Mouse (Mus musculus) midbrain, embryonic 15.5 days (tissue): ENCODE data around the gene Sh3tc1. TPM values are rescaled to one million over a fixed set of nuclear protein-coding genes. Genes with fewer than 3 reads are reported as not detected.
A peak's percentile ranks its signal among the peaks of the same experiment; 100 is the strongest.

ENCODE experiments used
- ATAC-seq: fragments of 200-750 bp; cut with Nextera tagmentation; replicated peaks from 2 replicates; pipeline ENCODE4 v1.8.0; 2017; ENCODE audit warnings: moderate TSS enrichment
- H3K27ac ChIP-seq: fragments of 300-500 bp; sonication (generic); 2 replicates; pipeline ENCODE4 v1.5.1; 2015; ENCODE audit warnings: mild to moderate bottlenecking, inconsistent platforms
- H3K27me3 ChIP-seq: fragments of 300-500 bp; sonication (generic); replicated peaks from 2 replicates; pipeline ENCODE4 v1.6.1; 2015; ENCODE audit warnings: inconsistent platforms
- H3K36me3 ChIP-seq: fragments of 300-500 bp; sonication (generic); replicated peaks from 2 replicates; pipeline ENCODE4 v1.6.1; 2015; ENCODE audit warnings: inconsistent platforms
- H3K4me1 ChIP-seq: fragments of 300-500 bp; sonication (generic); 2 replicates; pipeline ENCODE4 v1.6.1; 2015; ENCODE audit warnings: inconsistent platforms
- H3K4me2 ChIP-seq: fragments of 300-500 bp; sonication (generic); 2 replicates; pipeline ENCODE4 v1.6.1; 2015; ENCODE audit warnings: inconsistent platforms, mild to moderate bottlenecking, moderate library complexity
- H3K4me3 ChIP-seq: fragments of 300-500 bp; sonication (generic); 2 replicates; pipeline ENCODE4 v1.5.1; 2015; ENCODE audit warnings: mild to moderate bottlenecking, inconsistent platforms
- H3K9ac ChIP-seq: fragments of 300-500 bp; sonication (generic); 2 replicates; pipeline ENCODE4 v1.6.1; 2015; ENCODE audit warnings: mild to moderate bottlenecking, inconsistent platforms
- H3K9me3 ChIP-seq: fragments of 300-500 bp; sonication (generic); 2 replicates; pipeline ENCODE4 v1.6.1; 2016; ENCODE audit warnings: inconsistent platforms
- WGBS: fragments of 180-500 bp; shearing (Covaris S2); methylation state at CpG from one replicate; pipeline ENCODE4 v1.1.7; 2015; ENCODE audit warnings: mixed read lengths; 5-methylcytosine and 5-hydroxymethylcytosine counted together
- polyA plus RNA-seq: library from polyadenylated mRNA; unstranded; fragments of >200 nt; fragmentation: Nextera tagmentation; extraction: Ambion mirVana; gene quantifications from 2 replicates; pipeline ENCODE4 v1.2.1, GENCODE M21; 2015

Sh3tc1 gene
- polyA plus RNA-seq, 1 experiment from 2014 or later = 2.5 TPM

- 60% methylated on average over 11 of the region's 11 CpGs for WGBS
- Histone ChIP-seq H3K27me3 (no peaks in the 10 kb centered on the region), H3K9me3 (no peaks in the 10 kb centered on the region), H3K4me2 (no peak overlapping the region), H3K9ac (no peak overlapping the region), H3K27ac (peak overlapping the region; percentile 39; the same call in 1 of the 2 replicates), H3K36me3 (no peaks in the 10 kb centered on the region), H3K4me3 (no peak overlapping the region), H3K4me1 (no peaks in the 10 kb centered on the region)
- no peak for ATAC-seq
Measured at GRCm38 (mm10) chr5:35728957-35729460, 10.8 kb downstream of the Sh3tc1 start.

- H3K4me3 ChIP-seq = no peak overlapping the region
- WGBS = 86% methylated on average over 12 of the region's 12 CpGs
- H3K4me2 ChIP-seq = no peak overlapping the region
- ATAC-seq = no peak
- no peak overlapping the region for H3K9ac ChIP-seq
- no peaks in the 10 kb centered on the region for H3K36me3 ChIP-seq
- no peak overlapping the region for H3K27ac ChIP-seq
- no peaks in the 10 kb centered on the region for H3K27me3 ChIP-seq
- H3K9me3 ChIP-seq = no peaks in the 10 kb centered on the region
- no peaks in the 10 kb centered on the region for H3K4me1 ChIP-seq
Measured at GRCm38 (mm10) chr5:35728344-35728956, 11.3 kb downstream of the Sh3tc1 start.

GRCm38 (mm10) chr5:35727447-35727846, 12.3 kb downstream of the Sh3tc1 start:
- H3K9me3 ChIP-seq = no peaks in the 10 kb centered on the region
- 94% methylated on average over 5 of the region's 5 CpGs for WGBS

GRCm38 (mm10) chr5:35725840-35726239, 13.9 kb downstream of the Sh3tc1 start:
- 75% methylated on average over 3 of the region's 3 CpGs for WGBS

More at GRCm38 (mm10) chr5:35727447-35727846, 12.3 kb downstream of the Sh3tc1 start:
- no peak overlapping the region for H3K4me2 ChIP-seq
- no peak overlapping the region for H3K27ac ChIP-seq
- no peaks in the 10 kb centered on the region for H3K27me3 ChIP-seq
- no peak for ATAC-seq
- no peaks in the 10 kb centered on the region for H3K36me3 ChIP-seq
- no peak overlapping the region for H3K9ac ChIP-seq
- no peaks in the 10 kb centered on the region for H3K4me1 ChIP-seq
- H3K4me3 ChIP-seq = no peak overlapping the region

DNA sequence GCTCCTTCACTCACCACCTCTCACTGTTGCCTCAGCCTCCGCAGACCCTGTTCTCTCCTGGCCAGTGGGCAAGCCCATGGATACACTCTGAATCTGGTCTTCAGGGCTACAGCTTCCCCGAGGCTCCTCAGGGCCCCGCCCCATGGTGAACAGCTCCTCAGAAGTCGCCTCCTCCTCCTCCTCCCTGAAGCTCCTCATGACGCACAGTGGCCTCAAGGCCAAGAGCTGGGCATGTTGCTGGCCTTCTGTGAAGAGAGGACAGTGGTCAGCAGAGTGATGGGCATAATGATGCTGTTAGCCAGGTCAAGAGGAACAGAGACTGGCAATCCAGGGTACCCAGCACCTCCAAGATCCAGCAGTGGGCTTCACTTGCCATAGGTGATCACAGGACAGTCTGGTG, 15.9 kb downstream of the Sh3tc1 start:
- Histone ChIP-seq H3K9ac (no peak overlapping the region), H3K4me1 (no peaks in the 10 kb centered on the region), H3K4me3 (no peak overlapping the region), H3K36me3 (no peaks in the 10 kb centered on the region), H3K4me2 (no peak overlapping the region), H3K9me3 (no peaks in the 10 kb centered on the region), H3K27me3 (no peaks in the 10 kb centered on the region), H3K27ac (no peak overlapping the region)
- no peak for ATAC-seq
- 83% methylated on average over 5 of the region's 5 CpGs for WGBS

More at GRCm38 (mm10) chr5:35725840-35726239, 13.9 kb downstream of the Sh3tc1 start:
- no peak overlapping the region for H3K4me2 ChIP-seq
- ATAC-seq = no peak
- H3K9ac ChIP-seq = no peak overlapping the region
- no peaks in the 10 kb centered on the region for H3K4me1 ChIP-seq
- H3K27ac ChIP-seq = no peak overlapping the region
- H3K9me3 ChIP-seq = no peaks in the 10 kb centered on the region
- H3K4me3 ChIP-seq = no peak overlapping the region
- H3K27me3 ChIP-seq = no peaks in the 10 kb centered on the region
- no peaks in the 10 kb centered on the region for H3K36me3 ChIP-seq

DNA sequence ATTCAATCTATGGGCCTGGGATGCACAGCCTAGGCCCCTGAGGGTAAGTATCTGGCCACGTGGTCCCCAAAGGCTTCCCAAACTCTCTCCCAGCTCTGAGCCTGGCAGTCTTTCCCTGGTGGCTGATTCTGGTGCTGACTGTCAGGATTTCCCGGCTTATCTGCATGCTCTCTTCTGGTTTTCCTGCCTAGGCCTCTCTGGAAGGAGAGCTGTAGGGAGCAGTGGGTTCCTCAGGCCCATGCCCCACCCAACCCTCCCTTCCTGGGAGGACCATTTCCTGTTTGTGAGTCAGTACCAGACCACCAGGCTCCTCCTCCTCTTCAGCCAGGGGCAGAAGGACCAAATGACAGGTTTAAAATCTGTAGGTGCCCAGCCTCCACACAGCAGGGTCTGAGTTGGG, 17.1 kb downstream of the Sh3tc1 start:
- 68% methylated on average over 2 of the region's 2 CpGs for WGBS
- no peak for ATAC-seq
- Histone ChIP-seq H3K27ac (no peak overlapping the region), H3K36me3 (no peaks in the 10 kb centered on the region), H3K9me3 (no peaks in the 10 kb centered on the region), H3K4me3 (no peak overlapping the region), H3K4me1 (no peaks in the 10 kb centered on the region), H3K4me2 (no peak overlapping the region), H3K9ac (no peak overlapping the region), H3K27me3 (no peaks in the 10 kb centered on the region)

DNA sequence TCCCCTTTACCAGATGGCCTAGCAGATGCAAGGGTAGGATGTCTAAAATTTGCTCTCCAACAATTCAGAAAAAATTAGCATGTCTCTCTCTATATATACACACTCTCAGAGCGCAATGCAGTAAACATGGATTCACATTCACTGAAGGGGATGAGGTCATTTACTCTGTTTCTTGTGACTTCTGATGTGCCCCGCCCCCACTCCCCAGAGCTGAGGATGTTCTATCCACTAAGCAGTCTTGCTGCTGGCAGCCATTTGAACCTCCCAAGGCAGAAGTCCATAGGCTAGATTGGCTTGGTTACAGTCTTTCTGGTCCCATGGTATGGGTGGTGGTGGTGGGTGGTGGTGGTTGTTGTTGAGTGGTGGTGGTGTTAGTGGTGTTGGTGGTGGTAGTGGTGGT, 17.9 kb downstream of the Sh3tc1 start:
- ATAC-seq = no peak
- H3K27me3 ChIP-seq = no peaks in the 10 kb centered on the region
- no peak overlapping the region for H3K4me2 ChIP-seq
- H3K4me3 ChIP-seq = no peak overlapping the region
- H3K9me3 ChIP-seq = no peaks in the 10 kb centered on the region
- H3K9ac ChIP-seq = no peak overlapping the region
- H3K27ac ChIP-seq = no peak overlapping the region
- H3K36me3 ChIP-seq = no peaks in the 10 kb centered on the region
- H3K4me1 ChIP-seq = no peaks in the 10 kb centered on the region
- WGBS = 96% methylated on average over 2 of the region's 2 CpGs

GRCm38 (mm10) chr5:35719880-35720279, 19.9 kb downstream of the Sh3tc1 start:
- no peak for ATAC-seq
- Histone ChIP-seq H3K27ac (no peak overlapping the region), H3K9me3 (no peaks in the 10 kb centered on the region), H3K36me3 (no peaks in the 10 kb centered on the region), H3K4me2 (no peak overlapping the region), H3K27me3 (no peaks in the 10 kb centered on the region), H3K4me1 (no peaks in the 10 kb centered on the region), H3K9ac (no peak overlapping the region), H3K4me3 (no peak overlapping the region)
- WGBS = 94% methylated on average over 1 of the region's 1 CpGs

DNA sequence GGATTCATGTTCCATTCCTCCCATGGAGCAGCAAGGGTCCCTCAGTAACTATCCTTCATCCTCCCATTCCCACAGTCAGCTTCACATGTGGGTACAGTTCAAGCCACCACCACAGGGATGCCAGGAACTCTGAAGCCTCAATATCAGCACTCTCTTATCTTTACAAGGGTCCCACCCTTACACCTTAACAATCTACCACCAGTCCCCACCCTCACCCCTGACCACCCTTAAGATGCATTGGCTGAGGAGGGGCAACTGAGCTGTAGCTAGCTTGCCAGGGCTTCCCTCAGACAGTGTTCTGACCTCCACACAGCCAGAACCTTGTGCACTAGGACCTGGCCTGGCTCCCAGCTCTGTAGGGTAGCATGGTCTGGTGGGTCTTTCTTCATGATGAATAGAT, 20.4 kb downstream of the Sh3tc1 start:
- no peak for ATAC-seq

DNA sequence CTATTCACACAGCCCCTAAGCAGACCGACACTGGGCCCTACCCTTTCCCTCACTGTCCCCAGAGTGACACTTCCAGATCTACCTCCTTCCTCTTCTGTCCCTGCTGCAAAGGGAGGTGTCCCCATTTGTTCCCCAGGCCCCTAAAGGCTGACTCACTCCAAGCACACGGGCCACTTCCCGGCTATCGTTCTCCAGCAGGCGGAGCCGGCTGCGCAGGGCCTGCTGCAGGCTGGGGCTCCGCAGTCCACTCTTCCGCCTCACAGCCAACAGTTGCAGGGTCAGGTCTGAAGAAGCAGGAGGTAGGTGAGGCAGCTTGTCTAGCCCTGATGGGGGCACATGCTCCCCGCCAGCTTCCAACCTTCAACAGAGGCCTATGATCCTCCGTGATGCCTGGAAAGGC, 21.0 kb downstream of the Sh3tc1 start:
- Histone ChIP-seq H3K4me1 (no peaks in the 10 kb centered on the region), H3K9me3 (no peaks in the 10 kb centered on the region), H3K9ac (no peak overlapping the region), H3K4me3 (no peak overlapping the region), H3K27ac (no peak overlapping the region), H3K27me3 (no peaks in the 10 kb centered on the region), H3K4me2 (no peak overlapping the region), H3K36me3 (no peaks in the 10 kb centered on the region)
- no peak for ATAC-seq
- 80% methylated on average over 11 of the region's 11 CpGs for WGBS

More for the DNA sequence above, 20.4 kb downstream of the Sh3tc1 start:
- H3K4me3 ChIP-seq = no peak overlapping the region
- no peaks in the 10 kb centered on the region for H3K36me3 ChIP-seq
- no peak overlapping the region for H3K27ac ChIP-seq
- H3K9ac ChIP-seq = no peak overlapping the region
- no peaks in the 10 kb centered on the region for H3K9me3 ChIP-seq
- H3K27me3 ChIP-seq = no peaks in the 10 kb centered on the region
- no peaks in the 10 kb centered on the region for H3K4me1 ChIP-seq
- H3K4me2 ChIP-seq = no peak overlapping the region

DNA sequence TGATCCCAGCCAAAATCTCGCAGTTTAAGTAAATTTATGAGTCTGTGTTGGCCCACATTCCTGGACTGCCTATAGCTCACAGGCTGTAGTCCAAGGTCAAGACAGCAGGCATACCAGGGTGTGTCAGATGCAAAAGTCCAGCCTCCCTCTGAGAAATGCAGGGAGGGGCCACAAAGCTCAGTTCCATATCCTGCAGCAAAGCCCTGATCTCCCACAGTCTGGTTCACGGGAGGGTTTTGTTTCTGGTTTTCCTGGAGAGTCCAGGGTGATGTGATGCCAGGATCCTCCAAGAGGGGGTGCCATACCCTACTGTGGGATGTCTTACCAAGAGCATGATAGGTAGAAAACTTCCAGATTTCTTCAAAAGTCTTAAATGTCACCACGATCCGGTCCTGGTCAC, 21.8 kb downstream of the Sh3tc1 start:
- Histone ChIP-seq H3K4me2 (no peak overlapping the region), H3K27me3 (no peaks in the 10 kb centered on the region), H3K9me3 (no peaks in the 10 kb centered on the region), H3K4me3 (no peak overlapping the region), H3K36me3 (no peaks in the 10 kb centered on the region), H3K4me1 (no peaks in the 10 kb centered on the region), H3K27ac (no peak overlapping the region), H3K9ac (no peak overlapping the region)
- ATAC-seq = no peak
- WGBS = 61% methylated on average over 4 of the region's 4 CpGs

DNA sequence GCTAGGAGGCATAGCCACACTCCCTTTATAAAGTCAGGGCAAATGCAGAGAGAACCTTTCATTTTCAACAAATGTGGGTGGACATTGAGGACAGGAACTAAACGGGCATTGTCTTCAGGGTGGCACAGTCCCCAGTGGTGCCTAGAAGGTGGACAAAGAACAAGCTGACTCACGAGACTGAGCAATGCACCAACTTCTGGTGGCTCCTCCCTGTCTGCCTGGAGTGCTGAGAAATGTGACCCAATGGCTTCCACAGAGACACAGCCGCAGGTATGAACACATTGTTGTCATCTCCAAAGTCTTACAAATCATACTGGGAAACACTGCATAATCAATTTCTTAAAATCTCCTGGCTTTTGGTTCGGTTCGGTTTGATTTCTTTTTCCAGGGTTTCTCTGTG, 22.3 kb downstream of the Sh3tc1 start:
- 83% methylated on average over 5 of the region's 5 CpGs for WGBS
- Histone ChIP-seq H3K4me2 (no peak overlapping the region), H3K4me1 (no peaks in the 10 kb centered on the region)

DNA sequence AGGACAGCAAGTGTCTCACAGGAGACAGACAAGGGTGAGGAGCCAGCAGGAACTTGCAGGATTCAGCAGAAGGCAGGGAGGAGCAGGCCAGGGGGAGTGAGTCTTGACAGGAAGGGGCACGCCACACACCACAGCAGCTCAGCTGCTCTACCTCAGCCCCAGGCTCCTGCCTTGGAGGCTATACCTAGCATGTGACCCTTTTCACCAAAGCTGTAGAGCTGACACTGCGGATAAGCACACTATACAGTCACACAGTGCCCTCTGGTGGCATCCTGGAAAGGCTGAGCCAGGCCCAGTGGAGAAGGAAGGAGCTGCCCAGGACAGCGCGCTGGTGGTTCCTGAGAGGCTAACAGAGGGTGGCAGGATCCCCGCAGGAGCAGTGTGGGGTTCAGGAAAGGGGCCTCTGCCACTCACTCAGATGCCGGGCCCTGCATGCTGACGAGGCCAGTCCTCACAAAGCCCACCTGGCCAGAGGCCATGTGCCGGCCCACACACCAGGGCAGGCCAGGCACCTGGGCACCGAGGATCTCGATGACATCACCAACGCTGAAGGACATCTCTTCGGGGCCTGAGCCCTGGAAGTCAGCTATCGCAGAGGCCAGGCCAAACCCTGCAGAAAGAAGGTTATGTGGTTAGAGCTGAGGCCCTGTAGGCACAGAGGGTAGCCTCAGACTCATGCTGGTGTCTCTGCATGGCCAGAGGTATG, 26.0 kb downstream of the Sh3tc1 start:
- peak; percentile 92 for ATAC-seq
- WGBS = 51% methylated on average over 13 of the region's 13 CpGs
- no peaks in the 10 kb centered on the region for H3K4me1 ChIP-seq
- no peak overlapping the region for H3K27ac ChIP-seq
- H3K4me2 ChIP-seq = no peak overlapping the region
- H3K27me3 ChIP-seq = no peaks in the 10 kb centered on the region
- no peaks in the 10 kb centered on the region for H3K36me3 ChIP-seq
- H3K9ac ChIP-seq = no peak overlapping the region
- H3K4me3 ChIP-seq = no peak overlapping the region
- H3K9me3 ChIP-seq = no peaks in the 10 kb centered on the region

More for the DNA sequence above, 22.3 kb downstream of the Sh3tc1 start:
- no peak overlapping the region for H3K9ac ChIP-seq
- no peak overlapping the region for H3K27ac ChIP-seq
- no peak for ATAC-seq
- no peak overlapping the region for H3K4me3 ChIP-seq
- H3K36me3 ChIP-seq = no peaks in the 10 kb centered on the region
- no peaks in the 10 kb centered on the region for H3K9me3 ChIP-seq
- H3K27me3 ChIP-seq = no peaks in the 10 kb centered on the region
